Mouse (Mus musculus): ENCODE data around the gene Usp43. TPM values are rescaled to one million over a fixed set of nuclear protein-coding genes. Genes with fewer than 3 reads are reported as not detected.

Usp43 gene
- polyA plus RNA-seq (2012; rRNA removed): 12.9 and 19.4 TPM in 2 replicates

DNA sequence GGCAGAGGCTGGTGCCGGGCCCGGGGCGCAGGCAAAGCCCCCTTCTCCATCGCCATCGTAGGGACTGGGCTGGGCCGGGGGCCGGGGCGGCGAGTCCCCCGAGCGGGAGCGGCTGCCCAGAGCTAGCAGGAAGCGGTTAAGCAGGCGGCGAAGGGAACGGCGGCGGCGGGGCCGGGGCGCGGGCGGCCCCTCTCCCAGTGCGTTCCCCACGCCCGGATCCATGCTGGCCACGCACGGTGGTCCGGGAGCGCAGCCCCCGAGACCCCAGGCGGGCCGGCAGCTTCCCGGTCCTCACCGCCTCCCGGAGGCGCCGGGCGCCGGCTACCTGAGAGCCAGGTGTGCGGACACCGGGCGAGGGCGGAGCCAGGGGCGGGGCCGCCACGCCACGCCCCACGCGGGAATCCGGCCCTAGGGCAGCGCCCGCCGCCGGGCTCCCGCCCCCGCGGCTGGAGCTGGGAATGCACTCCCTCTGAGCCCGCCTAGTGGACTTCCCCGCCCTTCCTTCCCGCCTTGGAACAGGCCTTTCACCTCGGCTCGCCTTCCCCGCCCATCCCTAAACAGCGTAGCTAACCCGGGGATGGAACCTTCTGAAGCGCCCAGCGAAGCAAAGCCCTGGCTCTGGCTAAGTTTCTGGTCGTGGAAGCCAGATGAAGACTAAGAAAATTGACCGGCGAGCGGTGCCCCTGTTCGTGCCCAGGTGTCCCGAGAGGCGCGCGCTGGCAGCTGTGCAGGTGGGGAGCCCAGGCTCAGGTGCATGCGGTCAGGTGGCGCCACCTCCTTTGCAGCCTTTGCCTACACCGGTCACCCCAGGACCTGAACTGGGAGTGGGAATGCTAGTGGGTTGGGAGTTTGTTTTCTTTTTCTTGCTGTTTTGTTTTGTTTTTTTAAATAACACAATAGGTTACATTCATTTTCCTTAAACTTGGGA is at the start of gene Usp43:
Usp43 (minus strand) TSS at position 327 of the 928 bp plus-strand sequence.
- WGBS: 2% methylated on average over 75 of the region's 80 CpGs
- peak; percentile 77 for DNase-seq (ENCODE audit: low read depth, low spot score)

DNA sequence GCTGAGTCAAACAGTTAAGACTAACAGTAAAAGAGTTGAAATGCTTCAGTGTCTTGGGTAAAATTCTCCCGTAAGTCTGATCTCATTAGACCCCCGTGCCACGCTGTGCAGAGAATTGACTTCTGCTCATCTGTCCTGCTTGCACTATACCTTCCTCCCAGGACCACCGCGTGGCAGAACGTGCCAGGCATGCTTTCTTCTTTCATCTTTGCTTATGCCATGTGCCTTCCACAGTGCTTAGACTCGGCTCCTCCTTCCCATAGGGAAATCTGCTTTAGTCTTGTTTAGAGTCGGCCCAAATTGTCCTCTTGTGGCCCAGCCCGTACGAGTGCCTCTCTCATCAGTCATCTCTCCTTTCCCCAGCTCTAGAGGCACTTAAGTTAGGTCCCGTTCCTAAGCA is 45.9 kb upstream of the Usp43 start:
- 64% methylated on average over 11 of the region's 11 CpGs for WGBS

DNA sequence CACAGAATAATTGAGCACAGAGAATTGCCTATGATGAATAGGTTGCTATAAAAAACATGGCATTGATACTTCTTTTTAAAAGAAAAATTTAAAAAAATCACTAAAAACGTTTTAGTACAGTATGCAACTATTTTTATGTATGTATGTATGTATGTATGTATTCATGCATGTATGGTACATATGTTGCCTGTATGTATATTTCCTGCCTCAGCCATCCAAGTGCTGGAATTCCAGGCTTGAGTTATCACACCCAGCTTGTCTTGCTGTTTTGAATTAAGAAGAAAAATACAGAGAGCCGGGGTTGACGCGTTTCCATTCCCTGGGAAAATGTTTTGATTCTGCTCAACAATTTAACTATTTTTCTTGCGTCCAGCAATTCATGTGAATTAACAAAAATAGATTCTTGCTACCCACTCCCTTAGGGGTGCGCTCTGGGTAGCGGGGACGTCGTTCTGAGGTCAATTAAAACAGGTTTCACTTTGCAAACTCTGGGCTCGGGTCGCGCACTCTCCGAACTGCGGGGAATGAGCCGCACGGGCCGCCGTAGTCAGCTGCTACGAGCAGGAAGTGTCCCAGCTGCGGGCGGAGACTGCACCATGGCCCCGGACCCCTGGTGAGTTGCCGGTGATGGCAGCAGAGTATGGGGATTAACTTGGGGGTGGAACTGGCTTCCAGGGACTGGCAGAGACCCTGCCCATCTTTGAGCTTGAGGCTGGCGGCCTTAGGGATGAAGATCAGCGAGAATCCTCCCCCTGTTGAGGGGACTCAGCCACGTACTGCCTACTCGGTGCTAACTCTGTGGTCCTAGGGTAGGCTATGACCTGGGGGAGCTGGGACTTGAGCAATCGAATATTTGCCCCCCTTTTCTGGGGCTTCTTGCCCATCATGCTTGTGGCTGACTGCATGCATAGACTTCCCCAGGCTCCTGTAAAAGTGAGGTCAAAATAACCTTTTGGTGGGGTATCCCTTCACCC is 44.2 kb upstream of the Usp43 start, which contains the start of gene Stx8:
Stx8 (plus strand) TSS at position 289 of the 974 bp plus-strand sequence.
- under 1% methylated on average over 28 of the region's 28 CpGs for WGBS
- peak; percentile 50 for DNase-seq (ENCODE audit: low read depth, low spot score)

More for the DNA sequence above, 45.9 kb upstream of the Usp43 start:
- DNase-seq (ENCODE audit: low read depth, low spot score): no peak

DNA sequence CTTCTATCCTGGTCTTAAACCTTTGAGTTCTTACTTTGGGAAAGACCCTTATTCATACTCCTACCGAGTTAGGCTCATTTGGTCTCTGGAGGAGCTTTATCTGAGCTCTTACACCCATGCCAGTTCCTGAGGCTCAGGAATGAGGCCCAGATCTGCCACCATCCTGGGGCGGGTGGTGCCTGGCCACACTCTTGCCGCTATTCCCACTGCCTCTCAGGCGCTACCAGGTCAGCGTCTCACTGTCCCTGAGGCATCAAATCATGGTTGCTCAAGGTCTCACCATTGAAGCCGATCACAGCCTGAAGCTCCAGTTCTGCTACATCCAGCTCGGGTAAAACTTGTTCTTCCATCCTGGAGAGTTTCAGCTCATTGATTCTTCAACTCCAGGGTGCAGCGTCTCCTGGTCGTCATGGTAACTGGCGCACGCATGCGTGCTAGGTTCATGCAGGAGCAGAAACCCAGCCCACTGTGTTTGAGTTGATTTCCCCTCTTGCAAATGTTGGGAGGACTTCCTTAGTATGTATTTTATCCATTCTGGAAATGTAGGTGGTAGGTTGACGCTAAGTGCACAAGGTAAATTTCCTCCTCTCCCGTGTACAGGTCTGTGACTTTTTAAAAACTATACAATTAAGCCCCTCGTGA is 43.4 kb upstream of the Usp43 start, which contains the start of gene Cfap52:
Cfap52 (minus strand) TSS at position 410 of the 642 bp plus-strand sequence.
- 5% methylated on average over 15 of the region's 15 CpGs for WGBS
- peak; percentile 36 for DNase-seq (ENCODE audit: low read depth, low spot score)

DNA sequence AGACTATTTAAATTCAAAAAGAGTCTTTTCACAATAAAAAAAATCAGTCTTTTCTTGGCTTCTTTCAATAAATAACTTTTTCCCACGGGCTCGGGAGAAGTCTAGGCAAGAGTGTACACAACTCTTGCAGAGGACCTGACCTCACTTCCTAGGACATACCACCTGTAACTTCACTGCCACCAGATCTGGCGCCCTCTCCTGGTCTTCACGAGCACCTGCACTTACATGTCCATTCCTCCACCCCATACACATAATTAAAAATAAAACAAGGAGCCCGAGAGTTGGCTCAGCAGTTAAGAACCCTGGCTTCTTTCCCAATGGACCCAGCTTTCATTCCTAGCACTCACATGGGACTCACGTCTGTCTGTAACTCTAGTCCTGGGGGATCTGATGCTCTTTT is 42.2 kb upstream of the Usp43 start:
- DNase-seq (ENCODE audit: low read depth, low spot score): no peak
- 72% methylated on average over 6 of the region's 6 CpGs for WGBS

DNA sequence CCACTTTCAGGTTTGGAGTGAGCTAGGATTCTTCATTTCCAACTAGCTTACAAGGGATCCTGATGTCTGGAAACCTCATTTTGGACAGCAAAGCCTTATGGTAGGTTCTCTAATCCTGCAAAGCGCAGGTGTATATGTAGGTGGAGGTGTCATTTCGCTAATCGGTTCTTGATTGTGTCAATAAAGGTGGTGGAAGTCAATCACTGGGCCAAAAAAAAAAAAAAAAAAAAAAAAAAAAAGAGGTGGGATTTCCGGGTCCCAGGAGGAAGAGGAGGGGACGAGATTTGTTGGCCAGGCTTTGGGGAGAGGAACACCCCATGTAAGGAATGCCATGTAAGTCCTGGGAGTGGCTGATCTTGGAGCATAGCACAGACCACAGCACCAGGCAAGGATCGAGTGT is 32.5 kb upstream of the Usp43 start:
- DNase-seq (ENCODE audit: low read depth, low spot score): no peak
- 82% methylated on average over 6 of the region's 6 CpGs for WGBS

DNA sequence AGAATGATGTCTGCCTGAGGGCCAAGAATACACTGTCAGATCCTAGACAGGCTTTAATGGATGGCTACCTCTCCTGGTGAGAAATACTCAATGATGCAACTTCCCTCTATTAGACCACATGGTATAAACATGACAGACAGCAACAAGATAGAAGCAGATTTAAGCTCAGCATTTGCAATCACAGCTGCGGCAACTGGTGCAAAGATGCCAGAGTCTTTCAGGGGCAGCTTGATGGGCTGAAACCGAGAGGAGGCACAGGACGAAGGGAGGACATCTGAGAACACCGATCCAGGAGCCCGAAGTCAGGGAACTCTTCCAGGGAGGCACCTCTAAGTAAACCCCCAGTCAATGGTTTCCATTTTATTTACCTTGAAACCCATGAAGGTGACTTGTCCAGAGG is 31.7 kb upstream of the Usp43 start:
- 90% methylated on average over 5 of the region's 5 CpGs for WGBS
- DNase-seq (ENCODE audit: low read depth, low spot score): no peak

DNA sequence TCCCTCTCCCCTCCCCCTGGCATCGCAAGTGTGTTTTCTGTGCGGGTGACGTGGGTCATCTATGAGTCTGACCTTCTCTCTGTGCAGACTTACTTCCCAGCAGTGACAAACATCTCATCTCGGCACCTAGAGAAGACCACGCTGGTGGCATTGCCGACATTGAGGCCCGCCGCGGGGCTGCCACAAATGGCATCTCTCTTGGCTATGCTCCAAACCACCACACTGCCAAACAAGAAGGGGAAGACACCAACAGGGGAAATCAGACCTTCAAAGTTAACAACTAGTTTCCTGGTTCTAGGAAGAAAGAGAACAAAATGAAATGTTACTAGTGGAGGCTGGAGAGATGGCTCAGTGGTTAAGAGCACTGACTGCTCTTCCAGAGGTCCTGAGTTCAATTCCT is 27.5 kb upstream of the Usp43 start:
- no peak for DNase-seq (ENCODE audit: low read depth, low spot score)
- 77% methylated on average over 9 of the region's 9 CpGs for WGBS

DNA sequence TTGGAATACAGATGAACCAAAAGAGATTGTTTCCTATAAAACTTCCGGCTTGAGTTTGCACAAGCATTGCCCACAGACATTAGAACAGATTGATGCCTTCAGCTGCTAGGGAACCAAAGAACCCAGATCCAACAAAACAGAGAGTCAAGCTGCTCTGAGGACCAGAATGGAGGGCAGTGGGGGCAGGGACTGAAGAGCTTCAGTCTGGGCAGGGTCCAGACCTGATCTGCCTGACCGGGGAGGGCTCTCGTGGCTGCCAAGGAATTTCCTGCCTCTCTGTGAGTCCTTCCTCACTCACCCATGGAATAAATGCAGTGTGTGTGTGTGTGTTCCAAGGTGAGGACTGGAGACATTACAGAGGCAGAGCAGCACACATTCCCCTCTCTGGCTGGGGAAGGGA is 26.3 kb upstream of the Usp43 start:
- DNase-seq (ENCODE audit: low read depth, low spot score): no peak
- WGBS: 44% methylated on average over 3 of the region's 3 CpGs

DNA sequence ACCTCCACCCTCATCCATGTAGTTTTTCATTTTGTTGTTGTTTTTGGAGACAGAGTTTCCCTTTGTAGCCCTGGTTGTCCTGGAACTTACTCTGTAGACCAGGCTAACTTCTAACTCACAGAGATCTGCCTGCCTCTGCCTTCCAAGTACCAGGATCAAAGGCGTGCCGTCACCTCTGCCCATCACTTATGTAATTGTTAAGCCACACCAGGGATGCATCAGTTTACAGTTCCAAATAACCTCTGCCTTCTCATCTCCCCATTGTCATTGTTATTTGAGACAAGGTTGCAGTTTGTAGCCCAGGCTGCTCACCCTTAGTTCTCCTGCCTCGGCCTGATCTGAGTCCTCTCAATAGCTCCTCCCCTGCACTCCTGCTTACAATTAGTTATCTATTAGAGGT is 10.2 kb upstream of the Usp43 start:
- no peak for DNase-seq (ENCODE audit: low read depth, low spot score)
- WGBS: 95% methylated on average over 3 of the region's 3 CpGs

DNA sequence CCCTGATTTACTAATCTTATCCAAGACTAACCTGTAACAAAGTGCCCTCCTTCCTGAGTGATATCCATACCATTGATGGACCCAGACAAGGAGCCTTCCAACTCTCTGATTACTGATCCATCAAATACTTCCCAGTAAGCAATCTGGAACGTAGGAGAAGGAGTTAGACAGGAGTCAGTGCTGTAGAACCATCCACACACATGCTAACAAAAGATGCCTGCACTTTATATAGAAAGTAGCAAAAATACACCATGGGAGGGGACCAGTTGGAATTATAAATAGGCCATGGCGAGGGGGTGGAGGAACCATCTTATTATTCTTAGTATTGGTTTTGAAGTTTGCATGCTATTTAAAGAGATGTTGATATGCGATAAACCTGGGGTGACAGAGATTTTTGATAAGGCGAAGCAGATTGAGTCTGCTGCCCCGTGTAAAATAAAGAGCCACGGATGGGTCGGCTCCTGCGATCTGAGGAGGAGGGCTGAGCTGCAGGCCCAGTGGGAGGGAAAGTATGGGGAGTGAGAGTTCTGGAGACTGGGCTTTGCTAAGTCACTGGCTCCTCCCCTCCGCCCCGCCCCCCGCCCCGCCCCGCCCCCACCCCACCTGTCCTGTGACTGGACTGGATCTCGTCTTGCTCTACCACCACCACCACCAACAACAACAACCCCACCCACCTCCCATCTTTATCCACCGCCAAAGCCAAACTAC is 4.5 kb upstream of the Usp43 start:
- 16% methylated on average over 14 of the region's 15 CpGs for WGBS
- no peak for DNase-seq (ENCODE audit: low read depth, low spot score)

DNA sequence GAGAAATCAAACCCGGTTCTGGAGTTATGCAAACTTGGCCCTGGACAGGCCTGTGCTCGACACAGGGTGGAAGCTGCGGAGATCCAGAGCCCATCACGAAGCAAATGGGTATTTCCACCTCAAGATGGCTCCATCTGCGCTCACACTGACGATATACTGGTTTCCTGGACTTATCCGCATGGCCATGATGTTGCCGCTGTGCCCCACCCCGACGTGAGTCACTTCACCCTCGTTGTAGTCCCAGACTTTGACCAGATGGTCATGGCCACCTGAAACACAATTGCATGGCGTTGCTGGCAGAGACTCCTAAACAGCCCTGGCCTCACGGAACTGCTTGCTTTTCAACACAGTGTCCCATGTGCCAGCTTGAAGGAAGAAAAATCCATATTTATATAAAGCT is 3.0 kb upstream of the Usp43 start:
- WGBS: 30% methylated on average over 13 of the region's 13 CpGs
- DNase-seq (ENCODE audit: low read depth, low spot score): peak; percentile 87

DNA sequence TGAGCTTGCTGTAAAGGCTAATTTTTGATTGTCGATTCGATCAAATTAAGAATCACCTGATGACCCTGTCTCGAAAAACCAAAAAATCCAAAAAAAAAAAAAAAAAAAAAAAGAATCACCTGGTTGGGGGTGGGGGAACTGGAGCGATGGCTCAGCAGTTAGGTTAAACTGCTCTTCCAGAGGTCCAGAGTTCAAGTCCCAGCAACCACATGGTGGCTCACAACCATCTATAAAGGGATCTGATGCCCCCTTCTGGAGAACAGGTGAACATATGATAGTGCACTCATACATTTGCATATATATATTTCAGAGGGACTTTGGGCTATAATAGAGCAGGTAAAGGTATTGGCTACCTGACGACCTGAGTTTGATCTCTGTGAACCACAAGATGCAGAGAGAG is 1.8 kb upstream of the Usp43 start:
- no peak for DNase-seq (ENCODE audit: low read depth, low spot score)
- WGBS: 31% methylated on average over 5 of the region's 5 CpGs

DNA sequence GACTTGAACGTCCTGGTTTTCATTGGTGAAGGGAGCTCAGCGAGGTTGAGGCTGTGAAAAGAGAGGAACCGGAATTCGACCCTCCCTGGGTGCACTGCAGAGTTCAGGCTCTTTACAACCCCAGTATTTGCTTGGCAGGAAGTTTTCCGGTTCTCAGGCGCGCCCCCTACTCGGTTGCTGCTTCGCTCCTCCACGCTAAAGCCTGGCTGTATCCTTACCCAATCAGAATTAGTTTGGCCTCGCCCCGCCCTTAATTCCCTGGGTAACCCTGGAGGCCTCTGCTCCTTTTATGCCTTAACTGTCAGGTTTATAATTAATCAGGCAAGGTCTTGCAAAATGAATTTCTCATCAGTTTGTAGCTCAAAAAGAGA is 787 bp upstream of the Usp43 start:
- DNase-seq (ENCODE audit: low read depth, low spot score): peak; percentile 89
- 2% methylated on average over 12 of the region's 12 CpGs for WGBS

DNA sequence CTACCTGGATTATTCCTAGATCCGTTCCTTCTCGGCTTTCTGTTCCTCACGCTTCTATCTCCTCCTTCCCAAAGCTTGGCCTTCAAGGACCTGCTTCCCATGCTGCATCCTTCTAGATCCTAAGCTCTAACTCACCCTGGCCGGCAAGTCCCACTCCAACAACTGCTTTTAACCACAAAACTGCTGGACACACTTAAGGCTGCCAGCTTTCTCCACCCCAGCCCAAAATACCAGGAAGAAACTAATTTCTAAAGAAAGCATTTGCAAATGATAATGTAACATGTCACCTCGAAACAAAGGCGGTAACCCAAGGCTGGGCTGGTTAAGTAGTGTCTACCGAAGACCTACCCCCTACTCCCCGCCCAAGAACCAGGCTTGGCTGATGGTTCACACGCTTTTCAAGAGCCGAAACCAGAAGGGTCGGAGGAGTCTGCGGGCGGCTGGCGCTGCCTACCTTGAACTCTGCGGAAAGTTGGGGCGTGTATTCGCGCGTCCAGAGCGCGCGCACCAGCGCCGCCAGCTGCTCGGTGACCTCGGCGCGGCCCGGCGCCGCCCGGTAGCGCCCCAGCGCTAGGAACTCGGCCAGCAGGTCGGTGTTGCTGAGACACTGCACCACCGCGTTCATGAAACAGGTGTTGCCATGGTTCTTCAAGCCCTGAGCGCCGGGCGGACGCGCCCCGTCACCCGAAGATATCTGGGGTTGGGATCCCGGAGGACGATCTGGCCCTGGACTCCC is 694 bp downstream of the Usp43 start:
- DNase-seq (ENCODE audit: low read depth, low spot score): no peak
- 5% methylated on average over 47 of the region's 47 CpGs for WGBS

DNA sequence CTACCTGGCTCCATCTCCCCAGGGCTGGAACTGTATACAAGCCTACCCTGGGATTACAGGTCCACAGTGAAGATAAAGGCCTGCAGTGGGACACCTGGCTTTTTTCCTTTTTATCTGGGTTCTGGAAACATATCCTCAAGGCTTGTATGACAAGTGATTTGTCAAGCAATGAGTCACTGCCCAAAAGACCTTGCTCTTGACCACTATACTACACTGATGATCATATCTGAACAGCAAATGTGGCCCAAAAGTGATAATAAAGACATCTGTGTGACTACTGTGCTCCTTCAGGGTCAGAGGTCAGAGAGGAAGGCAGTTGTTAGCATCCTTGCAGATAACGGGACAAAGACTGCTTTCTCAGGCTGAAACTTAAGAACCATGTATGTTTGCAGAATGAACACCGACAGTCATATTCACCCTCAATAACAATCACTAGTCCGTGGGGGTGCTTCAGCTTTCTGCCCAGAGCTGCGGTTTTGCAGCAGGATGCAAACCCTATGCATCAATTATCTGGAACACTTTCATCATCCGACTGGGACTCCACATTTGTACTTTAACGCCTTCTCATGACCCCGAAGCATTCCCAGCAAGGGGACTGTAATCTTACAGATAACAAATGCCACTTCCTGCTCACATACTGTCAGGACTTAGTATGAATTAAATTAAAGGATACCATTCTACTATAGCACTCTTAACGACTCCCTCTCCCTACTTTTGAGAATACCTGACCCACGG is 1.6 kb downstream of the Usp43 start:
- DNase-seq (ENCODE audit: low read depth, low spot score): no peak
- 26% methylated on average over 9 of the region's 9 CpGs for WGBS

DNA sequence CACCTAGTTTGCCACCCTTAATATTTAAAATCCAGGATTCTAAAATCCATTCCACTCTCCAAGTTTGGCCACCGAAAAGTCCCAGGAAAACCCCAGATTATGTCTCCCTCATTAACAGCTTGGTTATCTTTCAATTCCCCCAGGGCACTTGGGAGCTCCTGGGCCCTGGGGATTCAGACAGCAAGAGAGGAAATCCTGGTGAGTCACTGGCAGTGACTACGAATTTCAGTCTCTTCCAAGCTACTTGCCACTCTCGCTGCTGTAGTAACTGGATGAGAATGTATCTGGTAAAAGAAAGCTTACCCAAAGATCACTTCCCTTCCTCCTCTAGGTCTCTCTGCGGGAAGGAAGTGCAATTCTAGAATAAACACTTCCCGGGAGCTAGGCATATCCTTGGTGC is 2.4 kb downstream of the Usp43 start:
- 19% methylated on average over 5 of the region's 5 CpGs for WGBS
- no peak for DNase-seq (ENCODE audit: low read depth, low spot score)

DNA sequence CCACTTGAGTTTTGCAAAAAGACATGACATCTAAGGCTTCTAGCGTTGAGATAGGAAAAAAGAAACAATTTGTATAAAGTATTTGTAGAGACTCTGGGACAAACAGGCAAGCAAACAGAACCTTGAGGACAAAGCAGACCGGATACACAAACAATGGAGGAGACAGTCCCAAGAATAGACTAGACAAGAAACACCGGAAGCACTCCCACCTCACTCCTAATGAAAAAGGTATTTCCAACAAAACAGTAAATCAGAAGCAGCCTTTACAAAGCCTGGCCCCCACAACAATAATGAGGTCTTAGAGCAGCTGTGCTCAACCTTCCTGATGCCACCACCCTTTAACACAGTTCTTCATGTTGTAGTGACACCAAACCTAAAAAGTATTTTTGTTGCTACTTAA is 4.8 kb downstream of the Usp43 start:
- WGBS: 77% methylated on average over 3 of the region's 3 CpGs
- no peak for DNase-seq (ENCODE audit: low read depth, low spot score)

Measured in large intestine, adult 2 months (tissue).